Mouse (Mus musculus) lung, embryonic 15.5 days (tissue): ENCODE results near the gene R3hdm2. TPM values are rescaled to one million over a fixed set of nuclear protein-coding genes. Genes with fewer than 3 reads are reported as not detected.

Experiments used
- ATAC-seq: fragments of 200-750 bp; cut with Nextera tagmentation; 2 replicates; pipeline ENCODE4 v1.8.0; 2017; ENCODE audit warnings: moderate number of reproducible peaks, borderline replicate concordance; ENCODE audit not compliant: low FRiP score, low TSS enrichment; ENCODE audit errors: extremely low read depth
- H3K27ac ChIP-seq: fragments of 300-500 bp; sonication (generic); 2 replicates; pipeline ENCODE4 v1.5.1; 2015; ENCODE audit warnings: moderate library complexity, mild to moderate bottlenecking, inconsistent platforms
- H3K27me3 ChIP-seq: fragments of 300-500 bp; sonication (generic); 2 replicates; pipeline ENCODE4 v1.6.1; 2015; ENCODE audit warnings: inconsistent platforms
- H3K36me3 ChIP-seq: fragments of 300-500 bp; sonication (generic); 2 replicates; pipeline ENCODE4 v1.6.1; 2015; ENCODE audit warnings: inconsistent platforms
- H3K4me1 ChIP-seq: fragments of 300-500 bp; sonication (generic); 2 replicates; pipeline ENCODE4 v1.6.1; 2015; ENCODE audit warnings: inconsistent platforms
- H3K4me2 ChIP-seq: fragments of 300-500 bp; sonication (generic); 2 replicates; pipeline ENCODE4 v1.6.1; 2015; ENCODE audit warnings: inconsistent platforms, mild to moderate bottlenecking, moderate library complexity
- H3K4me3 ChIP-seq: fragments of 300-500 bp; sonication (generic); 2 replicates; pipeline ENCODE4 v1.5.1; 2015; ENCODE audit warnings: mild to moderate bottlenecking, inconsistent platforms
- H3K9ac ChIP-seq: fragments of 300-500 bp; sonication (generic); 2 replicates; pipeline ENCODE4 v1.6.1; 2015; ENCODE audit warnings: inconsistent platforms
- H3K9me3 ChIP-seq: fragments of 300-500 bp; sonication (generic); 2 replicates; pipeline ENCODE4 v1.6.1; 2016; ENCODE audit warnings: inconsistent platforms
- WGBS: fragments of 180-500 bp; shearing (Covaris S2); methylation state at CpG from one replicate; pipeline ENCODE4 v1.1.7; 2015; 5-methylcytosine and 5-hydroxymethylcytosine counted together
- polyA plus RNA-seq: library from polyadenylated mRNA; unstranded; fragments of >200 nt; fragmentation: Nextera tagmentation; extraction: Ambion mirVana; gene quantifications from 2 replicates; pipeline ENCODE4 v1.2.1, GENCODE M21; 2015

The R3hdm2 gene
- polyA plus RNA-seq, 1 experiment from 2014 or later, result 30.1 TPM

DNA sequence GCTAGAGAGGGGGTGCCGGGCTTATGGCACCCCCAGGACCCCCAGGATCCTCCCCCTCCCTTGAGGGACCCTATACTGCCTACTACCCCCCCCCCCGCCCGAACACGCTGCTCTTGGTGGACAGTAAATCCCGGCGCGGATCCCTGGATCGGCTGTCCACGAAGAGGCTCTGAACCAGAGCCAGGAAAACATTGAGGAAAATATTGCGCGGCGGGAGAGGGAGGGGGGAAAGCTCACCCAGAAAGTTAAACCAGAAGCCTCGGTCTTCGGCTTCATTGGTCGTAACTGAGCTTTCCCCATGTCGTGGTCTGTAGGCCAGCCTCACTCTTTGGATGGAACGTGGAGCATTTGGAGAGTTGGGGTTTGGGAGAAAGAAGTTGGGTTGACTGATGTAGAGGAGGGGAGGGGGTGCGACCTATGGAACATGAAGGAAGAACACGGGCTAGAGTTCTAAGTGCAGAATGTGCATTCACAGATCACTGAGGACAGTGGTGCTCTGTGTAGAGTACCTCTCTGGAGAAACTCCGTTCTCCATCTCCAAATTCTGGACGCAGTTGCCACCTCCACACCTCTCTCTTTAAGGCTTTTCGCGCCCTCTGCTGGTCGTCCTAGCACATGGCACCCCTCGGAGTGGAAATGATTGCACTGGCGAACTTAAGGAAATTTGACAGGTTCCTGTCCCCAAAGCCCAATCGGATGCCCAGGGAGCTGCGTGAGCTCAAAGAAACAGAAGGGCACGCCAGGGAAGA, 38.1 kb upstream of the R3hdm2 start, which contains the start of gene Gli1:
Gene Gli1, minus strand, starts transcription at position 84 of the 749 bp plus-strand sequence.
- peak within 1 kb of the TSS; percentile 61 for H3K4me3 ChIP-seq

DNA sequence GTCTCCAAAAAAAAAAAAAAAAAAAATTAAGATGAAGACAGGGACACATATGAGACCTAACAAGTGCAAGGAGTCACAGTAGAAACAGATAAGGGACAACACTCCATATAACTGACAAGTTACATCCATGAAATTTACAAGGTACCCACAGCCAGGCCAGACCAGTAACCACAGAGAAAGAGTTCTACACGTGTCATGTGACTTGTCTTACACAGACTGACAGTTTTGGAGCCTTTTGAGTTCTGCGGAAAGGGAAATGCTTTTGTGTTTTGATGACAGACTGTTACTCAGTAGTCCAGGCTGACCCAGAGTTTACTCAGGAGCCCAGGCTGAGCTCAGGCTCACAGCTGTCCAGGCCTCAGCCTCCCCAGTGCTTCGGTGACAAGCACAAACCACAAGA, 37.1 kb upstream of the R3hdm2 start:
- no peaks in the 10 kb centered on the region for H3K36me3 ChIP-seq
- H3K27ac ChIP-seq, result no peak overlapping the region
- H3K9ac ChIP-seq, result no peak overlapping the region
- peaks cover 26% of the 10 kb centered on the region for H3K4me1 ChIP-seq
- ATAC-seq, result no peak
- H3K27me3 ChIP-seq, result peaks cover 17% of the 10 kb centered on the region
- no peaks in the 10 kb centered on the region for H3K9me3 ChIP-seq
- 63% methylated on average over 3 of the region's 3 CpGs for WGBS
- H3K4me3 ChIP-seq, result no peak overlapping the region
- no peak overlapping the region for H3K4me2 ChIP-seq

More for the DNA sequence above, 38.1 kb upstream of the R3hdm2 start, which contains the start of gene Gli1:
- Histone ChIP-seq H3K4me1 (peaks cover 26% of the 10 kb centered on the region), H3K9ac (peak within 1 kb of the TSS; percentile 49), H3K27ac (peak within 1 kb of the TSS; percentile 98), H3K27me3 (peaks cover 17% of the 10 kb centered on the region), H3K4me2 (peak within 1 kb of the TSS; percentile 97), H3K9me3 (no peaks in the 10 kb centered on the region), H3K36me3 (peaks cover 1% of the 10 kb centered on the region)
- peak; percentile 36; the same call in 1 of the 2 replicates for ATAC-seq
- WGBS, result under 1% methylated on average over 29 of the region's 29 CpGs

DNA sequence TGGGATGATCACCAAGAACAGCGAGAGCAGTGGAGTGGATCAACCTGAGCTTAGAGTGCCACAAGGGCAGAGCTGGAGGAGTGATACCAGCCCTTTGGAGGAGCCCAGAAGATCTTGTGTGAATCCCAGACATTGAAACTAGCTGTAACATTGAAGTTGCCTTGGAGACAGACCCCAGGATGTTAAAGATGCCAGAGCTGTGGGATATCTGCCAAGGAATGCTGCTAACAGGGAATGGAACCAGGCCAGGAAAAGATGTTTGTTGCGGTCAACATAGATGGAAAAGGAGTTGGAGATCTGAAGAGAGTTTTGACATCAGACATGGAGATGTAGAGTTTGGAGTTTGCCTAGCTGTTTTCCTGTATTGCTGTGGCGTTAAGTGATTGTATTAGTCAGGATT, 34.0 kb upstream of the R3hdm2 start:
- no peak overlapping the region for H3K27ac ChIP-seq
- H3K9ac ChIP-seq, result no peak overlapping the region
- 63% methylated on average over 3 of the region's 3 CpGs for WGBS
- peaks cover 12% of the 10 kb centered on the region; the same call in 1 of the 2 replicates for H3K4me1 ChIP-seq
- no peak overlapping the region for H3K4me3 ChIP-seq
- H3K36me3 ChIP-seq, result no peaks in the 10 kb centered on the region
- no peak for ATAC-seq
- no peaks in the 10 kb centered on the region for H3K9me3 ChIP-seq
- peaks cover 6% of the 10 kb centered on the region; the same call in 1 of the 2 replicates for H3K27me3 ChIP-seq
- H3K4me2 ChIP-seq, result no peak overlapping the region

DNA sequence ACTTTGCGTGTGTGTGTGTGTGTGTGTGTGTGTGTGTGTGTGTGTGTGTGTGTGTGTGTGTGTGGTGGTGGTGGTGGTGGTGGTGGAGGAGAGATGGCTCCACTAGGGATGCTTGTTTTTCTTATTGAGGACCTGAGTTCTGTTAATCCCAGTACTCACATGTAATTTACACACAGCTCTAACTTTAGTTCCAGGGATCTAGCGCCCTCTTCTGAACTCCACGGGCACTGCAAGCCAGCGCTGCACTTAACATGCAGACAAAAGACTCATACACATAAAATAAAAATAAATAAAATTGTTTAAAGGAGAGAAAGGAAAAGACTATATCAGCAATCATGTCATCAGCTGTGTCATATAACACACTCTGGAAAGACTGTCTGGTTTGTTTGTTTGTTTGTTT, 31.2 kb upstream of the R3hdm2 start:
- Histone ChIP-seq H3K27ac (no peak overlapping the region), H3K4me2 (no peak overlapping the region), H3K9ac (no peak overlapping the region), H3K27me3 (no peaks in the 10 kb centered on the region; the same call in 1 of the 2 replicates), H3K4me1 (0 out of 2 replicates have a peak, but pooled peaks cover 2% of the 10 kb centered on the region), H3K36me3 (no peaks in the 10 kb centered on the region), H3K4me3 (no peak overlapping the region), H3K9me3 (no peaks in the 10 kb centered on the region)
- 59% methylated on average over 4 of the region's 4 CpGs for WGBS
- ATAC-seq, result no peak

DNA sequence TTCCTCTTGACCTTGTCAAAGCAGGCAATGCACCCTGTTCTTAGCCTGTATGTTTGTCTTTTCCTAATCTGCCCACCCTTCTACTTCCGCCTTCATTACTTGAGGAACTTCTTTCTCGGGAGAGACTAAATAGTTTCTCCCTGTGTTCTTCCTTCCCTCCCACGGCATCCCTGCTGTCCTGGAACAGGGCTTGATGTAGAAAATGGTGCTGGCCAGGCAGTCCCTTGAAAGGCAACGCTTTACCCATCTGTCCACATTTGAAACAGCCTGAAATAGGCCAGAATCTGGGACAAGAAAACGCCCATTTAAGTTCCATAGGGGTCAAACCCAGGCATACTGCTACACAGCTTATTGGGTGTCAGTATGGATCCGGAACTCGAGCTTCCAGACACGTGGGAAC, 30.3 kb upstream of the R3hdm2 start:
- H3K27me3 ChIP-seq, result no peaks in the 10 kb centered on the region; the same call in 1 of the 2 replicates
- no peaks in the 10 kb centered on the region for H3K9me3 ChIP-seq
- WGBS, result 61% methylated on average over 8 of the region's 8 CpGs
- no peak overlapping the region for H3K4me3 ChIP-seq
- H3K27ac ChIP-seq, result no peak overlapping the region
- H3K36me3 ChIP-seq, result no peaks in the 10 kb centered on the region
- H3K4me2 ChIP-seq, result no peak overlapping the region
- no peak overlapping the region for H3K9ac ChIP-seq
- no peak for ATAC-seq
- 0 out of 2 replicates have a peak, but pooled peaks cover 2% of the 10 kb centered on the region for H3K4me1 ChIP-seq

DNA sequence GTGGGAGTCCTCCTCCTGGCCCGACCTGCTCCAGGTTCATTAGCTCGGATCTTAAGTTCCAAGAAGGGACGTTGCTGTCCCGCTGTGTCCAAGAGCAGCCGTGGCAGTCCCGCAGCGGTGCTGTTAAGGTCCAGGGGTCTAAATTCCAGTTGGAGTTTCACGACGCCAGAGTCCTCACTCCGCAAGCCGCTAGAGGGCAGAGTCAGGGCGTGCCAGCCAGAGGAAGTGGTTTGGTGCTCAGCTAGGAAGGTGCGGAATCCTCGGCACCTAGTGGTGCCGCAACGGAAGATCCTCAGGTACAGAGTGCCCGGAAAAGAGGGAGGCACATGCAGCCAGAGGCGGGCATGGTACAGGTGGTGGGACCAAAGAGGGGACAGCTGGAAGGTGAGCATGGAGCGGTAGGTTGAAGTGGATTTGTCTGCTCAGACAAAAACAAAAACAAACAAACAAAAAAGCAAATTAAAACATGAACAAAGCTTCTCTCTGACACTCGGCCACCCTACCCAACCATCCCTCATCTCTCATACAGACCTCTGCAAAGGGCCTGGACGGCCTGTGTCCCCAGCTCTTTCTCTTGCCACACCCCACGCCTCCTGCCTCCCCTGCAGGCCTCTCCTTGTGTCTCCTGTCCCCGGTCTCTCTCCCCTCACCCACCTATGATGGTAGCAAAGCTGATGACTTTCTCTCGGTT, 29.4 kb upstream of the R3hdm2 start:
- no peaks in the 10 kb centered on the region for H3K36me3 ChIP-seq
- H3K4me1 ChIP-seq, result 0 out of 2 replicates have a peak, but pooled peaks cover 2% of the 10 kb centered on the region
- WGBS, result 11% methylated on average over 24 of the region's 24 CpGs
- ATAC-seq, result peak; percentile 47; the same call in 1 of the 2 replicates
- no peak overlapping the region for H3K27ac ChIP-seq
- H3K27me3 ChIP-seq, result no peaks in the 10 kb centered on the region; the same call in 1 of the 2 replicates
- H3K4me2 ChIP-seq, result peak overlapping the region; percentile 47
- no peak overlapping the region; the same call in 1 of the 2 replicates for H3K4me3 ChIP-seq
- no peaks in the 10 kb centered on the region for H3K9me3 ChIP-seq
- no peak overlapping the region for H3K9ac ChIP-seq

DNA sequence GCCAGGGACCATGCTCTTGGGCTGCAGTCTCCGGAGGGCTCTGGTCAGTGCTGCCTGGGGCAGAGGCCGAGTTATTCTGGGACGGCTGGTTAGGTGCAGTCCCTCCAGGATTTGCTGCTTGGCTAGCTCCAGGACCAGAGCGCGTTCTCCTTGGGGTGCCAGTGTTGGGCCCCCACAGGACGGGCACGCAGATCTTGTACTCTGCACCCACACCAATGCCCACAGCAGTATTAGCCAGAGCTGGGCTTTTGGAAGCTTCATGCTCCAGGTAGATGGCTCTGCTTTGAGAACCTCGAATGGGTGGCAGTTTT, 28.9 kb upstream of the R3hdm2 start:
- Histone ChIP-seq H3K9me3 (no peaks in the 10 kb centered on the region), H3K4me2 (no peak overlapping the region), H3K4me3 (no peak overlapping the region), H3K9ac (no peak overlapping the region), H3K27me3 (no peaks in the 10 kb centered on the region; the same call in 1 of the 2 replicates), H3K36me3 (no peaks in the 10 kb centered on the region), H3K27ac (no peak overlapping the region), H3K4me1 (0 out of 2 replicates have a peak, but pooled peaks cover 2% of the 10 kb centered on the region)
- 81% methylated on average over 8 of the region's 8 CpGs for WGBS
- ATAC-seq, result no peak

DNA sequence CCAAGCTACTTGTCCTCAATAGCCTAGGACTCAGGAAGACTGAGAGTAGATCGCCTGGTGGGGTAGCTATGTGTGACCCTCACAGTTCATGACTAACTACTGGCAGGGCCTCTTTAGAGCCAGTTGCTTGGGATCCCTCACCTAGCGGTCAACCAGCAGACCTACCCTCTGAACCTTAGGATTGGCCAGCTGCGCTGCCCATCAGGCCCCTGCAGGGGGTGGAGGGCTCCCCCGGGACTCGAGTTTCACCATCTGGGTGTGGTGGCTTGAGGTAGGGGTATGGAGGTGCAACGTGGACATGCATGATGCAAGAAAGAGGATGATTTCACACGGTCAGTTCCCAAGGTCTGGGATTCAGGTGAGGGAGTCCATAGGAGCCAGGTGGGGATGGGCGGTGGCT, 28.4 kb upstream of the R3hdm2 start:
- Histone ChIP-seq H3K4me2 (no peak overlapping the region), H3K4me1 (0 out of 2 replicates have a peak, but pooled peaks cover 2% of the 10 kb centered on the region), H3K27me3 (no peaks in the 10 kb centered on the region; the same call in 1 of the 2 replicates), H3K36me3 (no peaks in the 10 kb centered on the region), H3K27ac (no peak overlapping the region), H3K4me3 (no peak overlapping the region), H3K9me3 (no peaks in the 10 kb centered on the region), H3K9ac (no peak overlapping the region; the same call in 1 of the 2 replicates)
- 61% methylated on average over 8 of the region's 8 CpGs for WGBS
- ATAC-seq, result no peak

DNA sequence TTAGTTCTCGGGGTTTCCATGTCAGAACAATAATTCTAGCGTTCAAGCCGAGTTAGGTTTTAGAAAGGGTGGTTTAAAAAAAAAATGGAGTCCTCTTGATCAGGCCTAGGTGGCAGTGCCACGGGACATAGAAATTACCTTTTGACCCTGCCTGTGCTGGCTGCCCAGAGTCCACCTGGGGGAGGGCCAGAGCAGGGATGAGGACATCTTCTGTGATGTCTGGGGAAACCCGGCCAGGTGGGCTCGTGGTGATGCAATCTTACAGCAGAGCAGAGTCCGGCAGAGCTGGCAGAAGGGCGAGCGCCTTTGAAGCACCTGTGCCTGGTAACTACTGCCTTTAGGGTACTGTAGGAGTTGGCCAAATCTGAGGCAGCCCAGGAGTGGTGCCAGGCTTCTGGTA, 27.9 kb upstream of the R3hdm2 start:
- Histone ChIP-seq H3K36me3 (no peaks in the 10 kb centered on the region), H3K27me3 (no peaks in the 10 kb centered on the region; the same call in 1 of the 2 replicates), H3K4me1 (0 out of 2 replicates have a peak, but pooled peaks cover 2% of the 10 kb centered on the region), H3K9ac (no peak overlapping the region; the same call in 1 of the 2 replicates), H3K9me3 (no peaks in the 10 kb centered on the region), H3K27ac (no peak overlapping the region), H3K4me2 (no peak overlapping the region), H3K4me3 (no peak overlapping the region)
- 79% methylated on average over 9 of the region's 9 CpGs for WGBS
- ATAC-seq, result no peak

DNA sequence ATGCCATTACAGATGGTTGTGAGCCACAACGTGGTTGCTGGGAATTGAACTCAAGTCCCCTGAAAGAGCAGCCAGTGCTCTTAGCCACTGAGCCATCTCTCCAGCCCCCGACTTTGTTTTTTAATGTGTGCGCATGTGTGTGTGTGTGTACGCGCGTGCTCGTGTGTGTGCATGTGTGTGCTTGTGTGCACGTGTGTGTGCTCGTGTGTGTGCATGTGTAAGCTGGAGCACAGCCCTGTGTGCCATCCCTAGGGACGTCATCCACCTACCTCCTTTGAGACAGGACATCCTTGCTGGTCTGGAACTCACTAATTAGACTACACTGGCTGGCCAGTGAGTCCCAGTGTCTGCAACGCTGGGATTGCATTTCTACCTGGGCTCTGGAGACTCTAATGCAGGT, 27.4 kb upstream of the R3hdm2 start:
- no peak overlapping the region for H3K27ac ChIP-seq
- H3K36me3 ChIP-seq, result no peaks in the 10 kb centered on the region
- no peaks in the 10 kb centered on the region for H3K9me3 ChIP-seq
- no peak overlapping the region for H3K4me3 ChIP-seq
- WGBS, result 82% methylated on average over 11 of the region's 11 CpGs
- no peak overlapping the region for H3K4me2 ChIP-seq
- no peak overlapping the region for H3K9ac ChIP-seq
- no peak for ATAC-seq
- no peaks in the 10 kb centered on the region; the same call in 1 of the 2 replicates for H3K27me3 ChIP-seq
- H3K4me1 ChIP-seq, result 0 out of 2 replicates have a peak, but pooled peaks cover 2% of the 10 kb centered on the region

DNA sequence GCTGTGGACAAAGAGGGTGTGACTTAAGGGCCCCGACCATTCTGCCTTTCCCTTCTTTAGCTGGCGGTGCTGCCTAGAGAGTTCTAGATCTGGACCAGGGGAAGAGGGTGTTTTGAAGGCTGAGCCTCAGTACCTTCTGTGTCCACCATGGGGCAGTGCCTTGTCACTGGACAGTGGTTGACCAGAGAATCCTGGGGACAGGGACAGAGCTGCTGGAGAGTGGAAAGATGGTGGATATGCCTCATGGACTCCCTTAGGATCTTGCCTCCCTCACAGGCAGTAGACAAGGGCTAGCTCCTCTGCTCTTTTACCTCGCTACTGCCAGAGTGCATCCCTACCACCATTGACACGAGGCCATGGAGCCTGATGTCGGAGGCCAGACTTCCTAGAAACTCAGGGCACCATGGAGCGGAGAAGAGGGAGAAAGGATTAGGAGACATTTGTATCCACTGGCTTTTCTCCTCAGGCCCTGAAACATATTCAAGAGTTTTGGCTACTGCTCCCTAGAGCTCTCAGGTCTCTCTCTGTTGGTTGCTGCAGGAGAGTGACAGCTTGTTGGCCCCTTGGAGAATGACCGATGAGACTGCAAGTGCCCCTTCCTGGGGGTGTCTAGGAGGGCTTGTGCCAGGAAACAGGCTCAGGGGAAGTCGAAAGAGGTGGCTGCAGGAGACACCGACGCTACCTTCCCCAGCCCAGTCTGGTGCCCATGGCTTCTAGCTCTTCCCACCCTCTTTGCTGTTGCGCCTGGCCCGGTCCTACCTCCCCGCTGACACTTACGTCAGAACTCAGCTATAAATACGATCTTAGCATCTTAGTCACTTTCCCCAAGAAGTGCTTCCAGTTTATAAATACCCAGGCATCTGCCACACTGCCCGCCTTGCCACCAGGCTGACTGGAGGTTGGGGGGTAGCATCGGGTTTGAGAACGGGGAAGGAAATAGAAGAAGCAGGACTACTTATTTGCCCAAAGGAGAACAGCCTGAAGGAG, 25.9 kb upstream of the R3hdm2 start, which contains the start of gene Inhbe:
Gene Inhbe, minus strand, starts transcription at position 503 of the 987 bp plus-strand sequence.
- Histone ChIP-seq H3K4me1 (0 out of 2 replicates have a peak, but pooled peaks cover 2% of the 10 kb centered on the region), H3K27me3 (no peaks in the 10 kb centered on the region; the same call in 1 of the 2 replicates), H3K4me3 (no peak within 1 kb of the TSS), H3K9me3 (no peaks in the 10 kb centered on the region), H3K27ac (no peak within 1 kb of the TSS), H3K9ac (no peak within 1 kb of the TSS), H3K4me2 (no peak within 1 kb of the TSS), H3K36me3 (no peaks in the 10 kb centered on the region)
- ATAC-seq, result no peak
- WGBS, result 69% methylated on average over 18 of the region's 18 CpGs
